Mouse (Mus musculus) kidney, adult 11 months (tissue): ENCODE results near the gene Rin3.

Experiments
- DNase-seq: peaks from one replicate; pipeline ENCODE4 v3.0.0; 2022

Rin3 gene

DNA sequence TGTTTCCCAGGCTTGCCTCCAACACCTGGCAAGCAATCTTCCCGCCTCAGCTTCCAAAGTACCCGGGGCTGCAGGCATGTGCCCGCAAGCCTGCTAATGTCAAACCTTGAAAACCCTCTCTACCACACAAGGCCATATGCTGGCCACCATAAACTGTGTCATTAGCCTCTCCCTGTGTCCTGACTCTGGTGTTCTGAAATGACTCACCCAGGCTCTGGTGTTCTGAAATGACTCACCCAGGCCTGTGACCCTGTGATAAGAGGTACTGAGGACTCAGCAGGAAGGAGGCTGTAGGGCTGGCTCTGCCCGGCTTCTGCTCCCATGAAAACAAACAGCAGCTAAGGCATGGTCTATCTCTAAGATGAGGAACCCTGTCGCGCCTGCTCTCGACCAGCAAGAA, 143.4 kb downstream of the Rin3 start:
- DNase-seq: no peak

DNA sequence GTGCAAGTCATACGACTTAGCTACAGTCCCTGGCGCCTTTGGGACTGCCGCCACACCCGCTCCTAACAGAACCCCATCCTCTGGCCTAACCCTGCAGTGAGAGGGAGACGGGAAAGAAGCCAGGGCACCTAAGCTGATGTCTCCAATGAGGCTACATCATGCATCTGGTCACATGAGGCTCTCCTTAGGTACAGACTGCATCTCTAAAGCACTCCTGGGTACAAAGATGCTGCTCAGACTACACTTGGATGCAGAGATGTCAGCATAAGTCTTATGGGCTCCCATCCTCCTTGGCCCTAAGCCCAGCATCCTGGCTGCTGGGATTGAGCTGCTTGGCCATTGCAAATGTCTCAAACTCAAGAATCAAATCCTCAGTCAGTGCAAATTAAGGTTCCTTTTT, 146.8 kb downstream of the Rin3 start:
- no peak for DNase-seq

DNA sequence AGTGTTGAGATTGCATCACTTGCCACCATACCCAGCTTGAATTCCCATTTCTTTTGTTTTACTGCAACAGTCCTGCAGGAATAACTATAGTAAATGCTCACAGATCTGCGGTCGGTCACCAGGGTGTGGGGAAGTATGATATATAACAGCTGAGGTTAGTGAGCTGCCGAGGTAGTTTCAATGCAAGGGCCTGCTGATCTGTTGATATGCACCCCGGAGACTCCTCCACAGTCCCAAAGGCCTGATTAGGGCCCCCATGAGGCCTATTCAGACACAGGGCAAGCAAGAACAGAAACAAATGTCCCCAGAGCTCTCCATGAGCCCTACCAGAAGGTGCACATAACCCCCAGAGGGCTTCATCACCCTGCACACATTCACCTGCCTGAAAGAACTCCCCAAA, 147.4 kb downstream of the Rin3 start:
- DNase-seq: no peak

DNA sequence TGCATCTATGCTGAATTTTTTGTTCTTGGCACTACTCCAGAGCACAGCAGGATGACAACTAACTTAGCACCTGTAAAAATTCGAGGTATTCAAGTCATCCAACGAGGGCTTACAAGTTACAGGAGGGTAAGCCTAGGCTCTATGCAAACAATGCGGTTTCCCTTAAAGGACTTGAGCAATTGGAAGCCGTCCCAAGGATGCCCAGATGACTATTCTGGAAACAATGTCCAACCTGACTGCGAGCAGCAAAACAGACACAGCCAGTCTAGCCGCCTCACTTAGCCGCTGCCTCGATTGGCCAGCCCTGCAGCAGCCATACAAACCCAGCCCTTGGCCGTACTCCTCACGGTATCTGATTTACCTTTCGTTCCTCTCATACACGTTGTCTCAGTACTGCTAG, 149.4 kb downstream of the Rin3 start:
- no peak for DNase-seq

DNA sequence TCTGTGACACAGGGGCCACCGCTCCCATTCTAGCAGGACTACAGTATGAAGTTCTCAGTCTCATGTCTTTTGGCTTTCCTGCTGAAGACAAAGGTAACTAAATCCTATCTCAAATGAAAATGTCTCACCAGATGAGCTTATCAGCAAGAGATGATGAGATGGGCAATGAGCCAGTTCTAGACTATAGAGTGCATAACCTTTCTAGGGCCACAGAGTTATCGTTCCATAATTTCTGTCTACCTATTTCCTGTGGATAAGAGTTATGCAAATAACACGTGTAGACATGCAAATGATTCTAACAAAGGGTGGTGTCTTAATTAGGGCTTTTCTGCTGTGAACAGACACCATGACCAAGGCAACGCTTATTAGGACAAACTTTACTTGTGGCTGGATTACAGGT, 151.3 kb downstream of the Rin3 start:
- no peak for DNase-seq

DNA sequence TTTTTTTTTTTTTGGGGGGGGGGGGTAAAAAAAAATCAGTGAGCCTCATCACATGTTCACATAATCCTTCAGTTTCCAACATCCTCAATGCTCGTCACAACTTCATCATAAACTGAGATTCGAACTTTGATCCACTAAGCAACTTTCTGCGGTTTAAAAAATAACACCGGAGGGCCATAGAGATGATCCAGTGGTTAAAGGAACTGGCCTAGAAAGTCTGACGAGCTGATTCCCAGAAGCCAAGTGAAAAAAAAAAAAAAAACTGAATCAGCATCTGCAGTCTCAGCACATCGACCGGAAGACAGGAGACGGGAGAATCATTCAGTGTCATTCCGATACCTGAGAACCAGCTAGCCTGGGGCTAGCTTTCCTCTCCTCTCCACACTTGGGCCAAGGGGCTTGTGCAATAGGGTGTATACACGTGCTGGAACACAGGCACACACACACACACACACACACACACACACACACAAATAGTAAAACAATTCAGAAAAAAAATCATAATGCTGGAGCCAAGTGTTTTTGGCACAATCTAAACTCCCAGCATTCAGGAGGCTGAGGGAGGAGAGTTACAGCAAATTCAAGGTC, 154.2 kb downstream of the Rin3 start:
- DNase-seq: no peak

DNA sequence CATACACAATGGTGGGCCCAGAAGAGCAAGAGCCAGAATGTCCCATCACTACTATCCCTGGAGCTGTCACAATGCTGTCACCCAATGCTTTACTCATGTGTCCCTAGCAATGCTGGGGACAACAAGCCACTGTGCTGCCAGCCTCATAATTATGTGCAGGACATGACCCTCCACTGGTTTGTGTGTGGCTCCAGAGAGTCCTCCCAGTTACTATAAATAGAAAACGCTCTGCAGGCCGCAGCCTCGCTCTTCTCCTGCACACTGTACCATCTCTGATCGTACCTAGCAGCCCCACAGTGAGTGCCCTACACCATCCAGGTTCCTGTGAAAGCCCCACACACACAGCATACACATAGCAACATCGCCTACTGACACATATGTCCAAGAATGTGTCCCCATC, 155.1 kb downstream of the Rin3 start:
- no peak for DNase-seq

DNA sequence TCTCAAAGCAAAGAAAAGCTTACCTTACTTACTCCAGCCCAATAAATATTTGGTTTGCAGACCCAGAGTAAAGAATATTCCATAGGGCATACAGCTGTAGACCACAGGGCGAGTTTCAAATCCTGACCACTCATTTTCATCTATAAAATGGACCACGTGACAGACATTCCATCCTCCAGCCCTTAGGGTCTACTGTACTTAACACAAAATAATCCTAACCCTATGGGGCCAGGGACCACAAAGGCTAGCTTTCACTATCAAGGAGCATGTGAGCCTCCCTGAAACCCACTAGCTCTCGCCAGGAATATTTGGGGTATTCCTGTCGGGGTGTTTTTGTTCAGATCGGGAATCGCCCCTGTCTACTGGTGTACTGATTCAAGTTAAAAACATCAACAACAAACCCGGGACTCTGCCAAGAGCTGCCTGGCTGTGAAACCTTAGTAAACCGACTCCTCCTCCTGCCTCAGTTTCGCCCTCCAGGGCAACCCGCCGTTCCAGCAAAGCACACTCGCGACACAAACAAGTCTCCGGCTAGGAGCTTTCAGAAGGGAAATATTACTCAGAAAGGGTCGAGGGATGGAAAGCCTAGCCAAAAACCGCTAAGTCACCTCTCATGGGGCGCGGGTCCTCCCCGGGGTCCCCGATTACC, 156.3 kb downstream of the Rin3 start:
- no peak for DNase-seq

DNA sequence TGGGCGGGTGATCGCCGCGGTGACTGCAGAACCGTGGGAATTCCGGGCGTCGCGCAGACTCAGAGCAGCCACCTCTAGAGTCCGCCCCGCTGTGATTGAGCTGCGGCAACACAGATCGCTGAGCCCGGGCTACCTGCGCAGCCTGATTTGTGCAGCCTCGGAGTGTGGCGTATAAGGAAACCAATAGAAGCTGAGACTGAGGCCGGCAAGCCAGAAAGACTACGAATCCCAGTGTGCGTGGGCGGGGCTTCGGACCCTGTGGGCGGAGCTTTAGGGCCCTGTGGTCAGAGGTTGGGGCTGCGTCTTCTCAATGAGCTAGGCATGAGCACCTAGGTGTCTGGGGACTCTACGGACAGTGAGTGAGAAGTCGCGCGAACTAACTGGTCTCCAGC, 156.8 kb downstream of the Rin3 start, which contains the start of gene Lgmn:
Gene Lgmn (minus strand): TSS at position 182 of the 392 bp plus-strand sequence.
- peak; percentile 99 for DNase-seq
